Mouse (Mus musculus) 3134 (cell line): ENCODE results near the gene Gm49336.

Source experiments
- DNase-seq: peaks from one replicate; pipeline ENCODE4 v3.0.0-alpha.2; 2011; ENCODE audit warnings: low spot score; ENCODE audit not compliant: insufficient read length; ENCODE audit errors: extremely low read depth

Gene Gm49336

GRCm38 (mm10) chr14:60251281-60252003 is at the start of gene Gm49336, which contains the start of gene Nupl1:
TSS of gene Gm49336 (minus strand) at chr14:60251507.
TSS of gene Nupl1 (minus strand) at chr14:60251431.
- DNase-seq = peak; percentile 96

GRCm38 (mm10) chr14:60301024-60301423 is 49.7 kb upstream of the Gm49336 start:
- no peak for DNase-seq

GRCm38 (mm10) chr14:60300224-60300991 is 49.1 kb upstream of the Gm49336 start:
- DNase-seq = no peak

GRCm38 (mm10) chr14:60295531-60295930 is 44.2 kb upstream of the Gm49336 start:
- no peak for DNase-seq

- no peak for DNase-seq
Observed at GRCm38 (mm10) chr14:60290363-60290762, 39.1 kb upstream of the Gm49336 start.

GRCm38 (mm10) chr14:60286194-60286863 is 35.0 kb upstream of the Gm49336 start:
- DNase-seq = no peak

- DNase-seq = no peak
Observed at GRCm38 (mm10) chr14:60275301-60276276, 24.3 kb upstream of the Gm49336 start.

- DNase-seq = no peak
Observed at GRCm38 (mm10) chr14:60273346-60273745, 22.0 kb upstream of the Gm49336 start.

- no peak for DNase-seq
Observed at GRCm38 (mm10) chr14:60269333-60269732, 18.0 kb upstream of the Gm49336 start.

- peak; percentile 98 for DNase-seq
Observed at GRCm38 (mm10) chr14:60264990-60265876, 13.9 kb upstream of the Gm49336 start, which contains the start of gene Mtmr6. TSS of gene Mtmr6 (plus strand) at chr14:60265228.

- no peak for DNase-seq
Observed at GRCm38 (mm10) chr14:60262316-60262715, 11.0 kb upstream of the Gm49336 start.

- DNase-seq = no peak
Observed at GRCm38 (mm10) chr14:60257851-60258250, 6.5 kb upstream of the Gm49336 start.

- no peak for DNase-seq
Observed at GRCm38 (mm10) chr14:60257101-60257500, 5.8 kb upstream of the Gm49336 start.

GRCm38 (mm10) chr14:60256356-60256755 is 5.0 kb upstream of the Gm49336 start:
- DNase-seq = no peak

- DNase-seq = no peak
Observed at GRCm38 (mm10) chr14:60254774-60255173, 3.5 kb upstream of the Gm49336 start.

GRCm38 (mm10) chr14:60253466-60253865 is 2.2 kb upstream of the Gm49336 start:
- DNase-seq = no peak

GRCm38 (mm10) chr14:60252004-60253000 is 995 bp upstream of the Gm49336 start:
- DNase-seq = peak; percentile 9

- DNase-seq = no peak
Observed at GRCm38 (mm10) chr14:60250879-60251278, 428 bp downstream of the Gm49336 start.
